Mouse (Mus musculus): Measurements from ENCODE around the gene Myadml2.

Gene Myadml2

GRCm38 (mm10) chr11:120661076-120661460, 13.1 kb upstream of the Myadml2 start, which contains the start of gene Notum:
Notum (minus strand) TSS chr11:120661175.
- no peak for DNase-seq (ENCODE audit: low spot score in 2 of 2)

GRCm38 (mm10) chr11:120660301-120661075, 12.5 kb upstream of the Myadml2 start:
- DNase-seq (ENCODE audit: low spot score in 2 of 2): no peak

DNA sequence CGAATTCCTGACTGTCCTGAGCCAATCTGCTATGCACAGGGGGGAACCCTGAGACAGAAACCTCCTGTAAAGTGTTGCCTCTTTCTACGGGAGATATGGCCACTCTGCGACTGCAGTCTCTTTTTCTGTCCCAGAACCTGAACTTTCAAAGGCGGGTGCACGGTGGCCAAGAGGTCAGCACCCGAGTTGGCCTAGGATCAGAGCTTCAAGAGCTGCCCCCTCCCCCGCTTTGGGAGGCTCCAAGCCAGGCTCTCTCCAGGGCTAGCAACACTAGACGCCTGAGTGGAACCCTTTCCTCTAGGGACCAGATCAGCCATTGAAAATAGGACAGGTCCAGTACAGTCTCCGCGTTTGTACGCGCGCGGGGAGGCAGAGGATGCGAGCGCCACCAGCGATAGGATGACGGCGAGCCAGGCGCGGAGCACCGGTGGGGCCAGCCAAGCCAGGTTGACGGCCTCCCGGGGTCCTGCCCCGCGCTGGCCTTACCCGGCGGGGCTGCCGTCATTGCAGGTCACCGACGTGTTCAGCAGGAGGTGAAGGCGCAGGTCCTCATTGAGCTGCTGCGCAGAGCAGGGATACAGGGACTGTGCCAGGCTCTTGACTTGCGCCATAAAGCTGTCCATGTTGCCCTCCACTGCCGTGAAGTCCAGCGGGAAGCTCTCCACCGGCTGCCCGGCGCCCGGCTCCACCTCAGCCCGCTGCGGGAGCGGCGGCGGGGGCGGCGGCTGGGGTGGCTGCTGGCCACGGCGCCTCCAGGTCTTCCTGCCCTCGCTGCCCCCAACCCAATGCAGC, 11.7 kb upstream of the Myadml2 start:
- DNase-seq (ENCODE audit: low spot score in 2 of 2): no peak

DNA sequence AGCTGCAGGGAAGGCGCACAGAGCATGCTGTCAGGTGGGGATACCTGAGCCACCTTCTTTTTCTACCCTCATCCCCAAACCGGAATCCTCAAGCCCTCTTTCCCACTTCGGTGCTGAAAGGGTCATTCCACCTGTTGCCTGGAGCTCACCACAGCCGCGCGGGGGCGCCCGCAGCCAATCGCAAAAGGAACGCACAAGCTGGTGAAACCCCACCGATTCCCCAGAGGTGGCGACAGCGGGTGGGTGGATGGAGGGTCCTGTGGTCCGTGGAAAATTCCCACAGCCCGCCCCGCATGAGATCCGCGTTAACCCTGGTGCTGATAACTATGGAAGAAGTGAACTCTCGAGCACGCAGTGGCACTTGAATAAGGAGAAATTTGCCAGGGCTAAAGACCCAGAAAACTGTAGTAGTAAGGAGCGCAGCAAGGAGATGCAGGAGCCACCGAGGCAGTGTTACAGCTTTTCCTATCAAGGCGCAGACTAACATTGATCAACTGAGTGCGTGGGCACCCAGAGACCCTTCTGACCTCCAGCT, 11.0 kb upstream of the Myadml2 start:
- DNase-seq (ENCODE audit: low spot score in 2 of 2): peak; percentile 64 to 88

GRCm38 (mm10) chr11:120657301-120657700, 9.3 kb upstream of the Myadml2 start:
- DNase-seq (ENCODE audit: low spot score in 2 of 2): no peak

DNA sequence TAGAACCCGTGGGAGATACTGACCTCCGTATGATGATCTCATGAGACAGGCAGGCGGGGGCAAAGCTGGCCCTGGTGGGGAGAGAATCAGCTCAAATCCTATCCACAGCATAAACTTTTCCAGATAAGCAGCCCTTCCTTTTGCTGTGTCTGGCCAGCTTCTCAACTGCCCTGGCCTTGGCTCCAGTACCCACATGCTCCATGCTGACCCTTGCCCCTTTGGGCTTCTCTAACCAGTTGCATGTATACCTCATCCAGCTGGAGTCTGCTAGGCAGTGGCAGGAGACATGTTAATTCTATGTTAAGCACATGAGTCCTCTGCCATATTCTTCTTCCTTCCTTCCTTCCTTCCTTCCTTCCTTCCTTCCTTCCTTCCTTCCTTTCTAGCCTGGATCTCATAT, 6.8 kb upstream of the Myadml2 start:
- no peak for DNase-seq (ENCODE audit: low spot score in 2 of 2)

GRCm38 (mm10) chr11:120651872-120652271, 3.9 kb upstream of the Myadml2 start:
- DNase-seq (ENCODE audit: low spot score in 2 of 2): no peak

- DNase-seq (ENCODE audit: low spot score in 2 of 2): no peak
Measured at GRCm38 (mm10) chr11:120647047-120647830, 719 bp downstream of the Myadml2 start.

GRCm38 (mm10) chr11:120643601-120643987, 4.4 kb downstream of the Myadml2 start, which contains the start of gene Pycr1:
Pycr1 (minus strand) TSS chr11:120643769.
- DNase-seq (ENCODE audit: low spot score in 2 of 2): peak; percentile 93 to 94

DNA sequence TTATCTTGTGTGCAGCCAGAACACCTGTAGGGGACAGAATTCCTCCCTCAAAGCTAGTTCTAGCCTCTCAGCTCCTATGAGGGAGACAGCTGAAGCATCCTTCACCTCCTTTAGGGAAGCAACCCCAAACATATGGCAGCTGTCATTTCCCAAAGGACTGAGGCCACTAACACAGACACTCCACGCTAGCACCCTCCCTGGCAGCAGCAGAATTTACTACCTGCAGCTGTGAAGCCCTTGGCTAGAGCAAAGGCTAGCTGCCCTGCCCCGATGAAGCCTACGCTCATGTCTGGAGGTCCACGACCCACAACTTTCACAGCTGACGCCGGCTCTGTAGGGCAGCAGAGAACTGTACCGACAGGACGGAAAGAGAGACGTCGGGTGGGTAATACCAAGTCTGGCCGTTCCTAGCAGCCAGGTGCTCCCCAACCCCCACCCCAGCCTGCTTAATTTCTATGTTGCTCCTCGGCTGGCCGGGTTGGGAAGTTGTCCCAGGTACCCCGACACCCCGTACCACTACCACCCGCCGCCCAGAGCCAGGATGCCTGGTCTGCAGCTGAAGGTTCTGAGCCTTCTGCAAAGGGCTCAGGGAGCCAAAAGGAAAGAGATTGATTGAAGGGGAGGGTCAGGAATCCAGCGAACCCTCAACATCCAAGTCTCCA, 4.9 kb downstream of the Myadml2 start:
- peak in 1 of 2 experiments; percentile 28 for DNase-seq (ENCODE audit: low spot score in 2 of 2)

- DNase-seq (ENCODE audit: low spot score in 2 of 2): no peak
Measured at GRCm38 (mm10) chr11:120641869-120642268, 6.1 kb downstream of the Myadml2 start.

GRCm38 (mm10) chr11:120641255-120641654, 6.7 kb downstream of the Myadml2 start:
- DNase-seq (ENCODE audit: low spot score in 2 of 2): no peak

GRCm38 (mm10) chr11:120634810-120635209, 13.1 kb downstream of the Myadml2 start:
- DNase-seq (ENCODE audit: low spot score in 2 of 2): no peak

DNA sequence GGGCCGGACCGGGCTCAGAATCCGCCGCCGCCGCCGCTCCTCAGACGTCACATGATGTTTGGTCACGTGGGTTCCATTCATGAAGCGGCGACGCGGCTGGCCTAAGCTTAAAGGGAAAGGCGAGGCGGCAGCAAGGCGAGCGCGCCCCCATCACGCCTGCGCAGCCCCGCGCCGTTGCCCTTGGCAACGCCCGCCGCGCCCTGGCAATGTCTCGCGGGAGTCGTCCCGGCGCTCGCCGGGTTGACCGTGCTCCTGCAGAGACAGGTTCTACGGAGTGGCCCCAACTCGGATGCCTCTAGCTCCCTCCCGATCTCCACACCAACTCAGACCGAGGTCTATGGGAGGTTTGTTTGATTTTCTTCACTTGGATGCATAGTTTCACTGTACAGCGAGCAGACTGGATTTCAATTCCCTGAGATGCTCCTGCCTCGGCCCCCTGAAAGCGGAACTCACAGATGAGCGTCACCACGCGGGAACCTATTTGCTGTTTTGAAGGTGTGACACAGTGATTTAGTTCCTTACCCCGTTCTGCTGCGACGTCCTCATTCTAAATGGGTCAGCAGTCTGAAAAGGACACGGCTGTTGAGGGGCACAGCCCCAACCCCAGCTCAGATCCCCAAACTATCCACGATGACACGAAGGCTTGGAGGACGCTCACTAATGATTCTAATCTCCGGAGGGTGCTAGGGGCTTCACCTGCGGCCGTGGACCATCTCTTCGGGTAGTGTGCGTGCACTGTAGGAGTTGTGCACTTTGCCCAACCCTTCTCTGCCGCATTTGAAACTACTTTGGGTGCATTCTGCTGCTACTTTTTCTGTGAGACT, 14.2 kb downstream of the Myadml2 start, which contains the start of gene Mafg:
Gene Mafg (minus strand): TSS at position 81 of the 824 bp plus-strand sequence.
- DNase-seq (ENCODE audit: low spot score in 2 of 2): peak; percentile 82

GRCm38 (mm10) chr11:120632559-120633519, 15.1 kb downstream of the Myadml2 start:
- DNase-seq (ENCODE audit: low spot score in 2 of 2): peak; percentile 39 to 52

GRCm38 (mm10) chr11:120631726-120632448, 16.1 kb downstream of the Myadml2 start:
- no peak for DNase-seq (ENCODE audit: low spot score in 2 of 2)

DNA sequence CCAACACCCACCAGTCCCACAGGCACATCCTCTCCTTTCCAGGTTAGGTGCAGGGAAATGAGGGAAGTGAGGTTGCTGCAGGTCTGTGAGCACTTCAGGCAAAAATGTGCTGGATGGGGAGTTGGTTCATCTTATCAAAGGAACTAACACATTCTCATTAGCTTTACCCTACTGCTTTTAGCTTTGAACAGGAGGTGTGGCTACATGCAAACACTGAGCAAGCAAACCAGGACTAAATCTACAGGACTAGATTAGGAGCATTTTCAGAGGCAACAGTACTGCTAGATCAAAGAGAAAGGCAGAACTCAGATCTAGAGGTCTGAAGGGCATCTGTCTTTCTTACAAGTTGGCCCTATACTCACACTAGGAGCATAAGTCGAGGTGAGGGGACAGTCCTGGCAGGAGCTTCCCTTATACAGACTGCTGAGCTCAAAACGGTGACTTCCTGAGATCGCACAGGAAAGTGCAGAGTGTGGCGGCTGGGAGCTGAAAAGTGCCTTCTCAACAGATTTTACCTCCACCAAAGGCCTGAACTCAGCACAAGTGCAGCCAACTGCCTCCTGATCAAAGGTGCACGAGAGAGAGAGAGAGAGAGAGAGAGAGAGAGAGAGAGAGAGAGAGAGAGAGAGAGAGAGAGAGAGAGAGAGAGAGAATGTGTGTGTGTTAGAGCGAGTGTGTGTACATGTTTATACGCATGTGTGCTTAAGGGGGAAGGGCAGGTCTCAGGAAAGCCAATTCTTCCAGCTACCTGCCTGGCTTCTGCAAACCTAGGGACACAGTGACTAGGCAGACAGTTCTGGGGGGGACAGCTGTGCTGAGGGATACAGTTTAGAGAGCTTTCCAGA, 16.9 kb downstream of the Myadml2 start:
- DNase-seq (ENCODE audit: low spot score in 2 of 2): no peak
